Mouse (Mus musculus) heart, adult 2 months (tissue): ENCODE results near the gene Gm21903.

ENCODE experiments used
- CTCF ChIP-seq: fragments of 200-600 bp; IDR thresholded peaks from 2 replicates; pipeline ENCODE4 v1.8.1; 2022; ENCODE audit warnings: antibody characterized with exemption, mild to moderate bottlenecking, moderate library complexity
- EP300 ChIP-seq: fragments of 200-500 bp; IDR thresholded peaks from 2 replicates; pipeline ENCODE4 v1.6.1; 2011; ENCODE audit warnings: low read depth, low read length, control low read depth; ENCODE audit not compliant: insufficient read depth
- POLR2A ChIP-seq: fragments of 200-500 bp; IDR thresholded peaks from 2 replicates; pipeline ENCODE4 v1.6.1; 2011; ENCODE audit warnings: mild to moderate bottlenecking, low read depth, low read length, control low read depth; ENCODE audit not compliant: insufficient read depth

GRCm38 (mm10) chr17:39076937-39077336 is 33.8 kb upstream of the Gm21903 start, which contains the start of gene Esp23:
- TF ChIP-seq CTCF (no peak), EP300 (no peak), POLR2A (no peak)
